Mouse (Mus musculus) hindbrain, embryonic 10.5 days (tissue): ENCODE data around the gene Lef1. TPM values are rescaled to one million over a fixed set of nuclear protein-coding genes. Genes with fewer than 3 reads are reported as not detected.
A peak's percentile ranks its signal among the peaks of the same experiment; 100 is the strongest.

ENCODE experiments used
- DNase-seq: peaks from one replicate; pipeline ENCODE4 v3.0.0-alpha.2; 2017; ENCODE audit warnings: low spot score
- H3K27ac ChIP-seq: fragments of 300-500 bp; sonication (generic); 2 replicates; pipeline ENCODE4 v1.5.1; 2016; ENCODE audit warnings: mild to moderate bottlenecking, moderate library complexity
- H3K27me3 ChIP-seq: fragments of 300-500 bp; sonication (generic); 2 replicates; pipeline ENCODE4 v1.6.1; 2016; ENCODE audit warnings: mild to moderate bottlenecking; ENCODE audit not compliant: poor library complexity, insufficient read depth, severe bottlenecking
- H3K36me3 ChIP-seq: fragments of 300-500 bp; sonication (generic); 2 replicates; pipeline ENCODE4 v1.6.1; 2016; ENCODE audit warnings: mild to moderate bottlenecking, moderate library complexity
- H3K4me1 ChIP-seq: fragments of 300-500 bp; sonication (generic); replicated peaks from 2 replicates; pipeline ENCODE4 v1.6.1; 2016; ENCODE audit warnings: mild to moderate bottlenecking
- H3K4me3 ChIP-seq: fragments of 300-500 bp; sonication (generic); 2 replicates; pipeline ENCODE4 v1.5.1; 2016; ENCODE audit warnings: mild to moderate bottlenecking, moderate library complexity
- H3K9me3 ChIP-seq: fragments of 300-500 bp; sonication (generic); 2 replicates; pipeline ENCODE4 v1.6.1; 2016; ENCODE audit warnings: mild to moderate bottlenecking, moderate library complexity
- WGBS: fragments of 180-500 bp; shearing (Covaris S2); methylation state at CpG from one replicate; pipeline ENCODE4 v1.1.7; 2016; 5-methylcytosine and 5-hydroxymethylcytosine counted together
- polyA plus RNA-seq: library from polyadenylated mRNA; unstranded; fragments of >200 nt; fragmentation: Nextera tagmentation; extraction: Ambion mirVana; gene quantifications from 2 replicates; pipeline ENCODE4 v1.2.1, GENCODE M21; 2016

Lef1 gene
- polyA plus RNA-seq, 1 experiment from 2014 or later, result 24.8 TPM

GRCm38 (mm10) chr3:131089721-131090120, 20.6 kb upstream of the Lef1 start:
- no peaks in the 10 kb centered on the region for H3K36me3 ChIP-seq
- H3K27me3 ChIP-seq, result peaks cover 35% of the 10 kb centered on the region
- H3K4me1 ChIP-seq, result peaks cover 9% of the 10 kb centered on the region
- no peaks in the 10 kb centered on the region for H3K9me3 ChIP-seq
- WGBS, result 48% methylated on average over 3 of the region's 3 CpGs
- H3K4me3 ChIP-seq, result no peak overlapping the region
- H3K27ac ChIP-seq, result no peak overlapping the region
- no peak for DNase-seq

- 0 out of 2 replicates have a peak, but pooled peaks cover 2% of the 10 kb centered on the region for H3K4me1 ChIP-seq
Observed at GRCm38 (mm10) chr3:131092113-131092512, 18.2 kb upstream of the Lef1 start.

GRCm38 (mm10) chr3:131093736-131094135, 16.5 kb upstream of the Lef1 start:
- Histone ChIP-seq H3K4me1 (0 out of 2 replicates have a peak, but pooled peaks cover 2% of the 10 kb centered on the region), H3K9me3 (no peaks in the 10 kb centered on the region), H3K36me3 (no peaks in the 10 kb centered on the region), H3K27me3 (0 out of 2 replicates have a peak, but pooled peaks cover 5% of the 10 kb centered on the region), H3K27ac (no peak overlapping the region), H3K4me3 (no peak overlapping the region)
- DNase-seq, result no peak
- WGBS, result 83% methylated on average over 12 of the region's 12 CpGs

More at GRCm38 (mm10) chr3:131092113-131092512, 18.2 kb upstream of the Lef1 start:
- DNase-seq, result no peak
- H3K4me3 ChIP-seq, result no peak overlapping the region
- WGBS, result 68% methylated on average over 6 of the region's 6 CpGs
- peaks cover 13% of the 10 kb centered on the region for H3K27me3 ChIP-seq
- no peaks in the 10 kb centered on the region for H3K9me3 ChIP-seq
- no peaks in the 10 kb centered on the region for H3K36me3 ChIP-seq
- no peak overlapping the region for H3K27ac ChIP-seq

- peaks cover 9% of the 10 kb centered on the region; the same call in 1 of the 2 replicates for H3K27me3 ChIP-seq
- H3K4me1 ChIP-seq, result no peaks in the 10 kb centered on the region
- WGBS, result 90% methylated on average over 4 of the region's 4 CpGs
- no peak for DNase-seq
- H3K36me3 ChIP-seq, result no peaks in the 10 kb centered on the region
- no peaks in the 10 kb centered on the region for H3K9me3 ChIP-seq
- H3K27ac ChIP-seq, result no peak overlapping the region
- no peak overlapping the region for H3K4me3 ChIP-seq
Observed at GRCm38 (mm10) chr3:131096105-131096504, 14.2 kb upstream of the Lef1 start.

GRCm38 (mm10) chr3:131102191-131102774, 8.0 kb upstream of the Lef1 start:
- H3K4me3 ChIP-seq, result no peak overlapping the region
- 11% methylated on average over 13 of the region's 13 CpGs for WGBS
- H3K4me1 ChIP-seq, result peaks cover 30% of the 10 kb centered on the region
- peaks cover 54% of the 10 kb centered on the region for H3K27me3 ChIP-seq
- H3K36me3 ChIP-seq, result no peaks in the 10 kb centered on the region
- no peak for DNase-seq
- H3K9me3 ChIP-seq, result no peaks in the 10 kb centered on the region
- H3K27ac ChIP-seq, result no peak overlapping the region; the same call in 1 of the 2 replicates

GRCm38 (mm10) chr3:131105362-131105761, 4.9 kb upstream of the Lef1 start:
- H3K27ac ChIP-seq, result peak overlapping the region; percentile 81; the same call in 1 of the 2 replicates
- H3K36me3 ChIP-seq, result no peaks in the 10 kb centered on the region
- no peak for DNase-seq
- peaks cover 57% of the 10 kb centered on the region for H3K4me1 ChIP-seq
- H3K4me3 ChIP-seq, result no peak overlapping the region; the same call in 1 of the 2 replicates
- whole genome bisulfite sequencing, result 45% methylated on average over 8 of the region's 8 CpGs
- H3K9me3 ChIP-seq, result no peaks in the 10 kb centered on the region
- H3K27me3 ChIP-seq, result peaks cover 82% of the 10 kb centered on the region

GRCm38 (mm10) chr3:131105940-131106401, 4.3 kb upstream of the Lef1 start:
- Histone ChIP-seq H3K4me3 (peak overlapping the region; percentile 47), H3K27me3 (peaks cover 79% of the 10 kb centered on the region), H3K27ac (peak overlapping the region; percentile 81), H3K9me3 (no peaks in the 10 kb centered on the region), H3K4me1 (peaks cover 63% of the 10 kb centered on the region), H3K36me3 (no peaks in the 10 kb centered on the region)
- DNase-seq, result peak; percentile 86
- under 1% methylated on average over 36 of the region's 36 CpGs for WGBS

- peak overlapping the region; percentile 47 for H3K4me3 ChIP-seq
- H3K4me1 ChIP-seq, result peaks cover 69% of the 10 kb centered on the region
- H3K27ac ChIP-seq, result peak overlapping the region; percentile 81
- peak; percentile 66 for DNase-seq
- H3K36me3 ChIP-seq, result no peaks in the 10 kb centered on the region
- peaks cover 77% of the 10 kb centered on the region for H3K27me3 ChIP-seq
- WGBS, result under 1% methylated on average over 45 of the region's 45 CpGs
- H3K9me3 ChIP-seq, result no peaks in the 10 kb centered on the region
Observed at GRCm38 (mm10) chr3:131106451-131107291, 3.6 kb upstream of the Lef1 start.

GRCm38 (mm10) chr3:131107301-131108093, 2.8 kb upstream of the Lef1 start:
- DNase-seq, result peak; percentile 59
- Histone ChIP-seq H3K36me3 (no peaks in the 10 kb centered on the region), H3K4me3 (peak overlapping the region; percentile 47), H3K27me3 (peaks cover 74% of the 10 kb centered on the region), H3K9me3 (no peaks in the 10 kb centered on the region), H3K4me1 (peaks cover 69% of the 10 kb centered on the region), H3K27ac (peak overlapping the region; percentile 81)
- under 1% methylated on average over 34 of the region's 34 CpGs for WGBS

- WGBS, result 2% methylated on average over 9 of the region's 9 CpGs
- Histone ChIP-seq H3K4me3 (peak overlapping the region; percentile 47), H3K4me1 (peaks cover 76% of the 10 kb centered on the region), H3K36me3 (no peaks in the 10 kb centered on the region), H3K27ac (no peak overlapping the region), H3K27me3 (peaks cover 74% of the 10 kb centered on the region), H3K9me3 (no peaks in the 10 kb centered on the region)
- no peak for DNase-seq
Observed at GRCm38 (mm10) chr3:131108094-131108653, 2.1 kb upstream of the Lef1 start.

- H3K4me3 ChIP-seq, result peak overlapping the region; percentile 74
- peaks cover 78% of the 10 kb centered on the region for H3K4me1 ChIP-seq
- no peak overlapping the region for H3K27ac ChIP-seq
- DNase-seq, result peak; percentile 36
- H3K36me3 ChIP-seq, result no peaks in the 10 kb centered on the region
- WGBS, result under 1% methylated on average over 15 of the region's 15 CpGs
- H3K9me3 ChIP-seq, result no peaks in the 10 kb centered on the region
- peaks cover 74% of the 10 kb centered on the region for H3K27me3 ChIP-seq
Observed at GRCm38 (mm10) chr3:131109066-131109685, 1.1 kb upstream of the Lef1 start.

GRCm38 (mm10) chr3:131109686-131110070, 593 bp upstream of the Lef1 start:
- H3K9me3 ChIP-seq, result no peaks in the 10 kb centered on the region
- H3K27ac ChIP-seq, result peak overlapping the region; percentile 93
- under 1% methylated on average over 14 of the region's 14 CpGs for WGBS
- no peaks in the 10 kb centered on the region for H3K36me3 ChIP-seq
- peak; percentile 46 for DNase-seq
- H3K4me1 ChIP-seq, result peaks cover 78% of the 10 kb centered on the region
- peak overlapping the region; percentile 74 for H3K4me3 ChIP-seq
- H3K27me3 ChIP-seq, result peaks cover 74% of the 10 kb centered on the region
